Mouse (Mus musculus) hindbrain, postnatal 0 days (tissue): ENCODE results near the gene Chrnd. TPM values are rescaled to one million over a fixed set of nuclear protein-coding genes. Genes with fewer than 3 reads are reported as not detected.

Experiments used
- ATAC-seq: fragments of 200-750 bp; cut with Nextera tagmentation; 2 replicates; pipeline ENCODE4 v1.8.0; 2017; ENCODE audit warnings: mild to moderate bottlenecking, moderate TSS enrichment, moderate library complexity
- DNase-seq: peaks from one replicate; pipeline ENCODE4 v3.0.0-alpha.2; 2015; ENCODE audit warnings: low spot score
- H3K27ac ChIP-seq: fragments of 300-500 bp; sonication (generic); 2 replicates; pipeline ENCODE4 v1.5.1; 2014; ENCODE audit warnings: mild to moderate bottlenecking
- H3K27me3 ChIP-seq: fragments of 300-500 bp; sonication (generic); 2 replicates; pipeline ENCODE4 v1.6.1; 2014; ENCODE audit warnings: low read length, mixed read lengths; ENCODE audit not compliant: insufficient read depth
- H3K36me3 ChIP-seq: fragments of 300-500 bp; sonication (generic); 2 replicates; pipeline ENCODE4 v1.6.1; 2014; ENCODE audit warnings: low read length, mixed read lengths; ENCODE audit not compliant: insufficient read depth
- H3K4me1 ChIP-seq: fragments of 300-500 bp; sonication (generic); 2 replicates; pipeline ENCODE4 v1.6.1; 2014; ENCODE audit warnings: antibody characterized with exemption, low read length, mixed read lengths; ENCODE audit not compliant: insufficient read depth
- H3K4me2 ChIP-seq: fragments of 300-500 bp; sonication (generic); 2 replicates; pipeline ENCODE4 v1.6.1; 2014; ENCODE audit warnings: low read depth, mild to moderate bottlenecking, low read length, moderate library complexity, mixed read lengths
- H3K4me3 ChIP-seq: fragments of 300-500 bp; sonication (generic); 2 replicates; pipeline ENCODE4 v1.5.1; 2014; ENCODE audit warnings: low read length
- H3K9ac ChIP-seq: fragments of 300-500 bp; sonication (generic); replicated peaks from 2 replicates; pipeline ENCODE4 v1.6.1; 2014; ENCODE audit warnings: mild to moderate bottlenecking, low read length, moderate library complexity, mixed read lengths
- H3K9me3 ChIP-seq: fragments of 300-500 bp; sonication (generic); 2 replicates; pipeline ENCODE4 v1.6.1; 2016; ENCODE audit warnings: low read length, mixed read lengths
- CTCF ChIP-seq: IDR thresholded peaks from 2 replicates; pipeline ENCODE4 v1.5.1; 2016; ENCODE audit warnings: antibody characterized with exemption, control low read depth, low read depth
- WGBS: fragments of 180-500 bp; shearing (Covaris S2); extraction: QIAGEN DNeasy Blood & Tissue Kit; methylation state at CpG from one replicate; pipeline ENCODE4 v1.1.7; 2014; 5-methylcytosine and 5-hydroxymethylcytosine counted together
- polyA plus RNA-seq: library from polyadenylated mRNA; unstranded; fragments of >200 nt; fragmentation: Nextera tagmentation; extraction: Ambion mirVana; gene quantifications from 2 replicates; pipeline ENCODE4 v1.2.1, GENCODE M21; 2015
- total RNA-seq: library from RNA; depleted of rRNA; stranded (reverse); fragments of >200 nt; gene quantifications from 2 replicates; pipeline ENCODE4 v1.2.3, GENCODE M21; 2014; rRNA removed

Gene Chrnd
- total RNA-seq (not detected in 2 replicates), polyA plus RNA-seq (not detected in 2 replicates)

GRCm38 (mm10) chr1:87190429-87190828, at the start of gene Chrnd:
Gene Chrnd (plus strand): TSS chr1:87190607.
- DNase-seq, result no peak
- Histone ChIP-seq H3K27me3 (peaks cover 20% of the 10 kb centered on the region; the same call in 1 of the 2 replicates), H3K4me3 (no peak within 1 kb of the TSS), H3K27ac (no peak within 1 kb of the TSS), H3K4me2 (no peak within 1 kb of the TSS), H3K4me1 (no peaks in the 10 kb centered on the region), H3K9ac (no peak within 1 kb of the TSS), H3K36me3 (no peaks in the 10 kb centered on the region), H3K9me3 (no peaks in the 10 kb centered on the region)
- WGBS, result 43% methylated on average over 4 of the region's 4 CpGs
- TF ChIP-seq CTCF, result no peak
- ATAC-seq, result no peak

GRCm38 (mm10) chr1:87141550-87141949, 48.9 kb upstream of the Chrnd start:
- H3K9ac ChIP-seq, result no peak overlapping the region
- no peak overlapping the region for H3K27ac ChIP-seq
- H3K4me2 ChIP-seq, result no peak overlapping the region
- no peak overlapping the region for H3K4me3 ChIP-seq
- DNase-seq (no peak), ATAC-seq (peak; percentile 25; the same call in 1 of the 2 replicates)
- no peaks in the 10 kb centered on the region for H3K9me3 ChIP-seq
- H3K4me1 ChIP-seq, result no peaks in the 10 kb centered on the region; the same call in 1 of the 2 replicates
- H3K36me3 ChIP-seq, result no peaks in the 10 kb centered on the region
- TF ChIP-seq CTCF, result no peak
- H3K27me3 ChIP-seq, result no peaks in the 10 kb centered on the region
- WGBS, result 67% methylated on average over 4 of the region's 4 CpGs

GRCm38 (mm10) chr1:87142456-87142855, 48.0 kb upstream of the Chrnd start:
- peak; percentile 74 for ATAC-seq
- Histone ChIP-seq H3K27ac (no peak overlapping the region), H3K9ac (no peak overlapping the region), H3K9me3 (no peaks in the 10 kb centered on the region), H3K4me2 (no peak overlapping the region), H3K36me3 (no peaks in the 10 kb centered on the region), H3K27me3 (no peaks in the 10 kb centered on the region), H3K4me3 (no peak overlapping the region), H3K4me1 (no peaks in the 10 kb centered on the region; the same call in 1 of the 2 replicates)
- WGBS, result 23% methylated on average over 9 of the region's 9 CpGs
- peak; percentile 69 for DNase-seq
- TF ChIP-seq CTCF, result no peak

- peak; percentile 44 for DNase-seq
- WGBS, result 47% methylated on average over 10 of the region's 10 CpGs
Observed at GRCm38 (mm10) chr1:87143141-87143540, 47.3 kb upstream of the Chrnd start.

GRCm38 (mm10) chr1:87149422-87149821, 41.0 kb upstream of the Chrnd start:
- peak; percentile 13; the same call in 1 of the 2 replicates for TF ChIP-seq CTCF
- ATAC-seq (peak; percentile 19; the same call in 1 of the 2 replicates), DNase-seq (no peak)
- Histone ChIP-seq H3K9me3 (no peaks in the 10 kb centered on the region), H3K4me2 (no peak overlapping the region), H3K9ac (no peak overlapping the region), H3K27me3 (peaks cover 28% of the 10 kb centered on the region), H3K4me1 (no peaks in the 10 kb centered on the region), H3K27ac (no peak overlapping the region), H3K4me3 (no peak overlapping the region), H3K36me3 (no peaks in the 10 kb centered on the region)
- 40% methylated on average over 13 of the region's 13 CpGs for WGBS

More at GRCm38 (mm10) chr1:87143141-87143540, 47.3 kb upstream of the Chrnd start:
- ATAC-seq, result peak; percentile 33; the same call in 1 of the 2 replicates
- no peaks in the 10 kb centered on the region for H3K9me3 ChIP-seq
- TF ChIP-seq CTCF, result no peak
- no peak overlapping the region for H3K4me3 ChIP-seq
- H3K36me3 ChIP-seq, result no peaks in the 10 kb centered on the region
- H3K9ac ChIP-seq, result no peak overlapping the region
- no peak overlapping the region for H3K27ac ChIP-seq
- no peak overlapping the region for H3K4me2 ChIP-seq
- H3K4me1 ChIP-seq, result no peaks in the 10 kb centered on the region; the same call in 1 of the 2 replicates
- no peaks in the 10 kb centered on the region for H3K27me3 ChIP-seq

GRCm38 (mm10) chr1:87151286-87151685, 39.1 kb upstream of the Chrnd start:
- no peak overlapping the region for H3K27ac ChIP-seq
- no peak for TF ChIP-seq CTCF

GRCm38 (mm10) chr1:87153776-87154500, 36.5 kb upstream of the Chrnd start:
- Histone ChIP-seq H3K27me3 (peaks cover 59% of the 10 kb centered on the region), H3K27ac (no peak overlapping the region), H3K9me3 (no peaks in the 10 kb centered on the region), H3K9ac (peak overlapping the region; percentile 28; the same call in 1 of the 2 replicates), H3K36me3 (no peaks in the 10 kb centered on the region), H3K4me2 (peak overlapping the region; percentile 65), H3K4me3 (peak overlapping the region; percentile 45), H3K4me1 (no peaks in the 10 kb centered on the region)
- no peak for TF ChIP-seq CTCF
- DNase-seq (peak; percentile 36), ATAC-seq (peak; percentile 36; the same call in 1 of the 2 replicates)
- 1% methylated on average over 69 of the region's 72 CpGs for WGBS

More at GRCm38 (mm10) chr1:87151286-87151685, 39.1 kb upstream of the Chrnd start:
- DNase-seq, result no peak
- H3K4me1 ChIP-seq, result no peaks in the 10 kb centered on the region
- H3K9me3 ChIP-seq, result no peaks in the 10 kb centered on the region
- no peak overlapping the region for H3K4me3 ChIP-seq
- no peaks in the 10 kb centered on the region for H3K36me3 ChIP-seq
- no peak overlapping the region for H3K4me2 ChIP-seq
- no peak overlapping the region for H3K9ac ChIP-seq
- peaks cover 43% of the 10 kb centered on the region for H3K27me3 ChIP-seq
- WGBS, result 77% methylated on average over 6 of the region's 6 CpGs
- no peak for ATAC-seq
